Comparison of ENCODE assay signal across 8 mouse cellular contexts in genomic region chr3:57301921-57302539, GRCm38 (mm10). TPM values are rescaled to one million over a fixed set of nuclear protein-coding genes. Genes with fewer than 3 reads are reported as not detected.
DNase-seq lines count a peak whose midpoint lies in the region; ATAC-seq lines count a peak whose summit lies in the region.

Tm4sf1 (minus strand) TSS chr3:57301988.

- 52% methylated on average over 2 of the region's 2 CpGs for WGBS in kidney, embryonic 14.5 days
- 59% methylated on average over 2 of the region's 2 CpGs for WGBS in large intestine, adult 2 months
- 60% methylated on average over 2 of the region's 2 CpGs for WGBS in neural tube, embryonic 14.5 days

- H3K36me3 ChIP-seq in kidney, embryonic 14.5 days (ENCODE audit: control insufficient read depth, insufficient read depth, low read length): no peaks in the 10 kb centered on the region
- H3K36me3 ChIP-seq in neural tube, embryonic 14.5 days (ENCODE audit: control insufficient read depth, insufficient read depth, low read length): no peaks in the 10 kb centered on the region

- H3K4me2 ChIP-seq in kidney, embryonic 14.5 days (replicated peaks; ENCODE audit: low read depth, low read length): no peak within 1 kb of the TSS
- no peak within 1 kb of the TSS for H3K4me2 ChIP-seq in neural tube, embryonic 14.5 days (ENCODE audit: low read depth, low read length)

- no peak for ATAC-seq in kidney, embryonic 14.5 days (ENCODE audit: low FRiP score, low TSS enrichment)
- peak; percentile 44; the same call in 1 of the 2 replicates for ATAC-seq in neural tube, embryonic 14.5 days (ENCODE audit: low read depth)
- no peak for ATAC-seq in activated CD4-positive, CD25-positive, alpha-beta regulatory T cell, adult 4 months

- H3K27ac ChIP-seq in kidney, embryonic 14.5 days (ENCODE audit: low read depth, low read length): no peak within 1 kb of the TSS
- 0 out of 2 replicates have a peak within 1 kb of the TSS, but pooled peaks have one; percentile 18 for H3K27ac ChIP-seq in neural tube, embryonic 14.5 days (ENCODE audit: low read depth, low read length)

- no peaks in the 10 kb centered on the region for H3K4me1 ChIP-seq in kidney, embryonic 14.5 days (ENCODE audit: control insufficient read depth, insufficient read depth, low read length)
- no peaks in the 10 kb centered on the region for H3K4me1 ChIP-seq in neural tube, embryonic 14.5 days (ENCODE audit: control insufficient read depth, insufficient read depth, low read length)

- DNase-seq in kidney, adult 9 months: no peak
- DNase-seq in adrenal gland, adult 2 months: no peak
- DNase-seq in heart, adult 18-20 months: no peak
- DNase-seq in large intestine, adult 2 months (ENCODE audit: low read depth, low spot score): no peak
- DNase-seq in retina, postnatal 1 day: no peak

- no peak within 1 kb of the TSS for H3K4me3 ChIP-seq in kidney, embryonic 14.5 days (ENCODE audit: low read length)
- H3K4me3 ChIP-seq in neural tube, embryonic 14.5 days (ENCODE audit: low read depth, low read length): no peak within 1 kb of the TSS

- H3K9me3 ChIP-seq in kidney, embryonic 14.5 days (ENCODE audit: control insufficient read depth, low read length): no peaks in the 10 kb centered on the region
- H3K9me3 ChIP-seq in neural tube, embryonic 14.5 days (ENCODE audit: control insufficient read depth, low read length): no peaks in the 10 kb centered on the region

- no peaks in the 10 kb centered on the region for H3K27me3 ChIP-seq in kidney, embryonic 14.5 days (ENCODE audit: control insufficient read depth, insufficient read depth, low read length)
- H3K27me3 ChIP-seq in neural tube, embryonic 14.5 days (ENCODE audit: control insufficient read depth, insufficient read depth, low read length): no peaks in the 10 kb centered on the region

- H3K9ac ChIP-seq in kidney, embryonic 14.5 days (ENCODE audit: low read depth, low read length): no peak within 1 kb of the TSS
- H3K9ac ChIP-seq in neural tube, embryonic 14.5 days (replicated peaks; ENCODE audit: low read depth, low read length): no peak within 1 kb of the TSS

RNA-seq across cellular contexts. Expression of gene Tm4sf1, which starts in this region (rescaled TPM):
- polyA plus RNA-seq in kidney, embryonic 14.5 days (2014; fragmentation: Nextera tagmentation; extraction: Ambion mirVana): 175 and 190 TPM in 2 replicates
- 10 to 100 TPM; 30.4 to 73.2 TPM for total RNA-seq in adrenal gland, adult 2 months (2021)
- 7.3 and 8.7 TPM in 2 replicates for polyA plus RNA-seq in adrenal gland, adult 2 months (2012; rRNA removed)
- 10 to 100 TPM; 80.1 to 92.3 TPM for total RNA-seq in heart, adult 18-20 months (2021)
- polyA plus RNA-seq in large intestine, adult 2 months (2012; rRNA removed): 19.4 and 22.1 TPM in 2 replicates
- polyA plus RNA-seq in neural tube, embryonic 14.5 days (2014; fragmentation: Nextera tagmentation; extraction: Ambion mirVana): 33.4 and 36.1 TPM in 2 replicates
- under 1 TPM in 1 of 2 experiments, not detected in 1; 0.58 TPM for polyA plus RNA-seq in activated CD4-positive, CD25-positive, alpha-beta regulatory T cell, adult 4 months (2017; shearing (Covaris generic))
